Mouse (Mus musculus) neutrophil, adult 5-6 weeks (primary cell): ENCODE measurements around the gene Tmem179. TPM values are rescaled to one million over a fixed set of nuclear protein-coding genes. Genes with fewer than 3 reads are reported as not detected.
A peak's percentile ranks its signal among the peaks of the same experiment; 100 is the strongest.

ENCODE experiments used
- ATAC-seq: fragments of 151-379, 151-347 bp; 2 replicates; pipeline ENCODE4 v1.8.0; 2017; ENCODE audit warnings: mild to moderate bottlenecking, moderate TSS enrichment; ENCODE audit not compliant: insufficient number of reproducible peaks, poor library complexity, low FRiP score, severe bottlenecking; ENCODE audit errors: extremely low read depth
- total RNA-seq: library from RNA; stranded (forward); fragments of 200-1000 nt; gene quantifications from 2 replicates; pipeline ENCODE4 v1.2.3, GENCODE M21; 2017

The Tmem179 gene
- total RNA-seq = not detected in 2 replicates

DNA sequence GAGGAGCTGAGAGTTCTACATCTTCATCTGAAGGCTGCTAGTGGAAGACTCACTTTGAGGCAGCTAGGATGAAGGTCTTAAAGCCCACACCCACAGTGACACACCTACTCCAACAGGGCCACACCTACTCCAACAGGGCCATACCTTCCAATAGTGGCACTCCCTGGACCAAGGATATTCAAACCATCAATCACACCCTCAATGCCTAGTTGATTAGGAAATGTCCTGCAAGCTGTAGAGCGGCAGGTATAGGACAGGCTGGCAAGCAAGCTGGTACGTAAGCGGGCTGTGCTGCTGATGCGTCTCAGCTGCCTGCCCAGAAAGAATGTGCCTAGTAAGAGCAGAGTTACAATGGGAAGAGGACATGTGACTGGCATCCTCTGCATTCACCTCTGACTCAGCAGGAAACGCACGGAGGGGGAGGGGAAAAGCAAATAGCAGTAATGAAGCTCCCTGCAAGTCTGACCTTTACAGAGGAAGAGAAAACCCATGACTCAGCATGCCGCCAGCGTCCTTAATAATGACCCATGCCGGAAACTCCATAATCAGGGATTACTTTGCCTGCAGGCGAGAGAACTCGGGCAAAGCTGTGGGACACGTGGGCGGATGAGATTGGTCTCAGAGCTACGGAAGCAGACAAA lies at the start of gene Tmem179:
Gene Tmem179, minus strand, starts transcription at position 51 of the 641 bp plus-strand sequence.
- no peak for ATAC-seq

DNA sequence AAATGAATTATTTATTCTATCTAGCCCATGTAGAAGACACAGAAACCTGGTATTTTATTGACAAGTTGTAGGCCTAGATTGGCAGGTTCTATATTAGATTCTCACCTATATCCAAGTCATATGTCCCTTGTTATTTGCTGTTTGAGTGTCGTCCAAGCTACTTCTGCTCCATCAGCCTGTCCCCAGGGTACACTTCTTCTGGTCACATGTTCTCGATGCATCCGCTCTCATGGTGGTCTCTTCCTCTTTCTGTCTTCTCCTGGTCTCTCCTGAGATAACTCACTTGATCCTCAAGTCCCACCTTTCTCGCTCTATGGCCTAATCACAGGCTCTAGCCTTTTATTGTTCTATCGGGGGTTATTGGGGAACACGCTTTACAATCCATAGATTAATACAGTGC lies 46.5 kb upstream of the Tmem179 start:
- ATAC-seq = peak; percentile 27; the same call in 1 of the 2 replicates

DNA sequence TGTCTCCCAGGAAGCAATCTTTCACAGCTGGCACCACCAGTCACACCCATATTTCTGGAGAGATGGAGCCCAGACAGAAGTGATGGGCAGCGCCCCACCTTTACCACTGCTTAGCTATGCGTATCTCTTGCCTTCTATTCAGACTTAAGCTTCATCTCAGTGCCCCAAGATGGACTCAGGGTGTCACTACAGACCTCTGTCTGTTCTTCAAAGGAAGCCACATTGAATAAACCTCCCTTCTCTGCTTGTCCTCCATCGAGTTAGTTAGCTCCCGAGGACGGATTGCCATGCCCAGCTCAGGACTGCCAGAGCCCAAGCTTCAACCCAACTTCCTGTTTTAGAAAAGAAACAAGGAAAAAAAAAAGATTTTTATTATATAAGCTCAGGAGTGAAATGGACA lies 45.9 kb upstream of the Tmem179 start:
- no peak for ATAC-seq

DNA sequence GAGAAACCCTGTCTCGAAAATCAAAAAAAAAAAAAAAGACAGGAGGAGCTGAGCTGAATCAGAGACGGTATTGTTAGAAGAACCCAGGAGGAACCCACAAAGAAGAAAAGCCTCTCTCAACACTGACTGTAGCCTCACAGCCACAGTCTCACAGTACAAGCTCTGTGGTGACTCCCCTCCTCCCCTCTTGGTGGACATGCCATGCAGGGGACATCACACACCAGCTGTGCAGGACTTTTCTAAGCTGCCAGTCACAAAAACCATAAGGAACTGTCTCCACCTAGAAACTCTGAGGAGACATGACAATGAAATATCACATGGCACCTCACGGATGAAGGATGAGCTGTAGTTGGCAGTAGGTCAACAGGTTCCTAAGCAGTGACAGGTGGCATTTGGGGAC lies 44.6 kb upstream of the Tmem179 start:
- ATAC-seq = no peak

DNA sequence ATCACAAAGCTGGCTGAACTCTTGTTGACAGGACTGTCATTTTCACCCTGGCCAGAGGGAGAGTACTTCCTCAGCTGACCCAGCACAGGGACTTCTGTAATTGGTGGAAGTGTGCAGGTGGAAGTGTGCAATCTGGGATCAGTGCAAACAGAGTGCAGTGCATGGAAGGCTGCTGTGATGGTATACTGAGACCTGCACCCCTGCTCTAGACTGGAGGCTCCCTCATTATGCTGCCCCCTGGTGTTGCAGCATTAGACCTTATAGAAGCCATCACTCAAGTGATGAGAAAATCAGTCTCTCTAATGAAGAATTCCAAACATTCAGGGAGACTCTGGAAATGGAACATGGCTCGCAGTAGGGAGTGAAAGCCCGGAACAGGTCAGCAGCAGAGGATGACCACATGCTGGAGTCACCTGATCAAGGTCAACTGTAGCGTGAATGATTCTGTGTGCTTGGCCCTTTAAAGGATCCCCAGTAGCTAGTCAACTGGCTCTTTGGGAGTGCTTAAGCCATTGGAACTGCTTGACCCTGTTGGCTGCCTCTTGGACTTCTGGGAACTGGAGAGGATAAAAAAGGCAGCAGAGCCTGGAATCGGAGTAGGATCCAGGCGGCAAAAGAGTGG lies 43.7 kb upstream of the Tmem179 start:
- no peak for ATAC-seq

DNA sequence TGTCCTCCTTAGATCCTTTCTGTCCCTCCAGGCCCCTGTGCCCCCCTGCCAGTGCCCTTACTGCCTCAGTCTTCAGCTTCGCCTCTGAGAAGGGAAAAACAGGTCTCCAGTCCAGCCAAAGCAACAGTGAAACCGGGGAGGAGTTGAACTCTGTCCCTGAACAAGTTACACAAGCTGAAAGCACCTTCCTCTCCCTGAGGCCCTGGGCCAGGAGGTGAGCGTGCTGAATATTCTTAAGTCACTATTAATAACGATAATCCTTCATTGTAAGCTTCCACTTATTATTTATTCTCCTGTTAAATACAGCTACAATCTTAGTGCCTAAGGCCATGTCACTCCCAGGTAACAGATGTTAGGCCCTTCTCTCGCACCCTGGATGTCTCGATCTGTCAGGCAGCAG lies 43.1 kb upstream of the Tmem179 start:
- ATAC-seq = no peak

DNA sequence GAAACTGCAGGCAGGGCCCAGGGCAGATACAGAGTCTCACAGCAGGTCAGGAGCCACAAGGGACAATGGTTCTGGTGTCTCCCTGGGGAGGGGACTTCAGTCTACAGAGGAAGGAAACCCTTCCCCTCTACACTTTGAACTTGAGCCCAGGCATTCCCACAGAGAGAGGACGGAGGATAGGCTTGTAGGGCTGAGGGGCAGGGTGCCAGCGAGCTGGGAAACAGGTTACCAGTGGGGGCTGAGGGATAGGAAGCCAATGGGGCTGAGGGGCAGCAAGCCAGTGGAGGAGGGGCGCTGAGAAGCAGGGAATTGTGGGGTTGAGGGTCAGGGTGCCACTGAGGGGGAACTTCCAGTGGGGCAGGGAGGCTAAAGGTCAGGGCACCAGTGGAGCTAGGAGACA lies 42.7 kb upstream of the Tmem179 start:
- no peak for ATAC-seq

DNA sequence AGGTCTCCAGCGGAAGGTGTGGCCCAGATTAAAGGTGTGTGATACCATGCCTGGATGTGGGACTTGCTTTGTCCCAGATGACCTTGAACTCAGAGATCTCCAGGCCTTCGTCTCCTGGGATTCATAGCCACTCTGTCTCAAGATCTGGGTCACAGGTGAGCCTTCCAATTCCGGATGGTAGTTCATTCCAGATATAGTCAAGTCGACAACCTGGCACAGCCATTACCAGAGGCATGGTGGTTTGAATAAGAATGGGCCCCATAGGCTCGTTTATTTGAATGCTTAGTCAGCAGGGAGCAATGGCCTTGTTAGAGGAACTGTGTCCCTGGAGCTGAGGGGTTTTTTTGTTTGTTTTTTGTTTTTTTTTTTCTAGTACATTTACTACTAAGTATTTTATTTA lies 40.7 kb upstream of the Tmem179 start:
- no peak for ATAC-seq

DNA sequence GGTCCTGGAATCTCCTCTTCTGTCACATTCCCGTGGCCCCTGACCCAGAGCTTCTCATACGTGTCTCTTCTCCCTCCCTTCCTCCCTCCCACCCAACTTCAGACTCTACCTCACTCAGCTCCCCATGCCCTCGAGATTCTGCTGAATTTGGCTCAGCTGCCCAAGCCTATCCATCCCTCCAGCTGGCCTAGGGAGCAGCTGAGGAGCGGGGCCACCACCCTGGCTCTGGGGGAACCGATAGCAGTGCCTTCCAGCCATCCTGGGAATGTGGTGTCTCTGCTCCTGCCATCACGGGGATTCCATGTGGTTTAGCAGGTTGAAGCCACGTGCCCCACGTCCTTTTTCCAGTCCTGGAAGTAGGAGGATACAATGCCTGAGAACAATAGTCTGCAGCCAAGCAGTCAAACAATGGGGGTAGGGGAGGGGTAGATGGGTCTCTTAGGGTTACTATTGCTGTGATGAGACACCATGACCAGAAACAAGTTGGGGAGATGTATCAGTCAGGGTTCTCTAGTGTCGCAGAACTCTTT lies 40.0 kb upstream of the Tmem179 start:
- no peak for ATAC-seq

DNA sequence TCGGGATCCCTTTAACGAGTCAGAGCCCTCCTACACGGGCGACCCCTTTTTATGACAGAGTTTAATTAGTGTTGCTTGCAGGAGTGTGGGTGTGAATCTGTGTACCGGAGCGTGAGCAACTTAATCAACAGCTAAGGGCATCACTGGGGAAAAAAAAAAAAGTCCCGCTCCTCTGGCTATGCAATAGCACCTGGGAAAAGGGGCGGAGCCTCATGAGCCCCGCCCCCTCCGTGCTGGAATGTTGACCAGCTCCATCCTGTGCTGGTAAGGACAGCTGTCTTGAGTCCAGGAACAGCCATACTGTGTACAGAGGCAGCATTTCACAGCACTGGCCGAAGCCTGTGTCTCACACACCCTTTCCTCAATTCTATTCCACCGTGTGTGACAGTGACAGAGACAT lies 38.4 kb upstream of the Tmem179 start:
- no peak for ATAC-seq

DNA sequence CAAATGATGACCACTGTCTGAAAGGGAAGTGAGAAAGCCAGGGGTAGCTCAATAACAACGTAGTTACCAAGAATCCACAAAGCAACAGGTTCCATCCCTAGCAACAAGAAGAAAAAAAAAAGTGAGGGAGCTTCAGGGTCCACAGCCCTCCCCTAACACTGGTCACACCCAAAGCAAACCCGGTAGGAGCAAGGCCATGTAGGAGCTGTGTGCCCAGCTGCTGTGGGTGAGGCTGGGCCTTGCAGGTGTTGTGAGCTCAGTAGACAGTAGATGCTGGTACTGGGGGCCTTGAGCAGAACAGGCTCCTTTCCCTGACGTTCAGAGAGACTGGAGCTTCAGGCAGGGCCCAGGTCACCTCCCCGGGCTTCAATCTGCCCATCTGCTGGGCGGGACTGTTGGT lies 36.0 kb upstream of the Tmem179 start:
- ATAC-seq = no peak

DNA sequence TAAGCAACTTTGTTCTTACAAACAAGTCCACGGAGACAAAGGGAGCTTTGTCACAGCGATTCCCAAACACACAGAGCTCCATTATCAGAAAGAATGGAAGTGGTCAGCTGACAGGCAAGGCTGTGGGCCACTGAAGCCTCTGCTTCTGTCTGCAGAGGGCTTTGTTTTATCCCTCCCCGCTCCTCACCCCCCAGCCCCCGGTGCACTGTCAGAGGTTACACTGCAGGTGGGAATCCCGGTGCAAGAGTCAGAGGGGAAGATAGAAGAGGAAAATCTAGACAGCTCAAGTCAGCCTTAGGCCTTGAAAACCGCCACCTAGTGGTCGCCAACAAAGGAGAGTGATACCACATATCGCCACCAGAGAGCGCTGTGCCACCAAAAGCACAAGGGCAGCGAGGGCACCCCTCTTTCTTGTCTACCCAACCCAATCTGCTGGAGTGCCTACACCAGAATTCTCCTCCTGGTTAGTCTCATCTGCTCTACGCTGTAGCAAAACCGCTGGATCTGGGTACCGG lies 35.4 kb upstream of the Tmem179 start:
- ATAC-seq = peak; percentile 88

DNA sequence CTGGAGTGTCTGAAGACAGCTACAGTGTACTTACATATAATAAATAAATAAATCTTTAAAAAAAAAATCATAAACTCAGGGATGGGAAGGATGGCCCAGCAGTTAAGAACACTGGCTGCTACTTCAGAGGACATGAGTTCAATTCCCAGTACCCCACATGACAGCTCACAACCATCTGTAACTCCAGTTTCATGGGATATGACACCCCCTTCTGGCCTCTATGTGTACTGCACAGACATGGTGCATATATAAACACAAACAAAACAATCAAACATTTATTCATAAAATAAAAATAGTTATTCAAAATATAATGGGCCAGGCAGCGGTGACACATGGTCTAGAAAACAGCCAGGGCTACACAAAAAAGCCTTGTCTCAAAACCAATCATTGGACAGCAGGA lies 32.7 kb upstream of the Tmem179 start:
- ATAC-seq = no peak

DNA sequence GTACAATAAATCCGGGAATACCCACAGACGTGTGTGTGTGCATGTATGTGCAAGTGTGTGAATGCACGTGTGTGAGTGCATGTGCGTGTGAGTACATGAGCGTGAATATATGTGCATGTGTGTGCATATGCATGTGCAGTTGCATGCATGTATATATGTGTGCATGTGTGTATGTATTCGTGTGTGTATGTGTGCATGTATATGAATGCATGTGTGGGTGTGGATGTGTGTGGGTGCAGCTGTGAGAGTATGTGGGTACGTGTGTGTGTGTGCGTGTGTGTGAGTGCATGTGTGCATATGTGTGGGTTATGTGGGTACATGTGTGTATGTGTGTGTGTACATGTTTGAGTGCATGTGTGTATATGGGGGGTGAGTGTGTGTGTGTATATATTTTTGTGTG lies 29.6 kb upstream of the Tmem179 start:
- ATAC-seq = no peak

DNA sequence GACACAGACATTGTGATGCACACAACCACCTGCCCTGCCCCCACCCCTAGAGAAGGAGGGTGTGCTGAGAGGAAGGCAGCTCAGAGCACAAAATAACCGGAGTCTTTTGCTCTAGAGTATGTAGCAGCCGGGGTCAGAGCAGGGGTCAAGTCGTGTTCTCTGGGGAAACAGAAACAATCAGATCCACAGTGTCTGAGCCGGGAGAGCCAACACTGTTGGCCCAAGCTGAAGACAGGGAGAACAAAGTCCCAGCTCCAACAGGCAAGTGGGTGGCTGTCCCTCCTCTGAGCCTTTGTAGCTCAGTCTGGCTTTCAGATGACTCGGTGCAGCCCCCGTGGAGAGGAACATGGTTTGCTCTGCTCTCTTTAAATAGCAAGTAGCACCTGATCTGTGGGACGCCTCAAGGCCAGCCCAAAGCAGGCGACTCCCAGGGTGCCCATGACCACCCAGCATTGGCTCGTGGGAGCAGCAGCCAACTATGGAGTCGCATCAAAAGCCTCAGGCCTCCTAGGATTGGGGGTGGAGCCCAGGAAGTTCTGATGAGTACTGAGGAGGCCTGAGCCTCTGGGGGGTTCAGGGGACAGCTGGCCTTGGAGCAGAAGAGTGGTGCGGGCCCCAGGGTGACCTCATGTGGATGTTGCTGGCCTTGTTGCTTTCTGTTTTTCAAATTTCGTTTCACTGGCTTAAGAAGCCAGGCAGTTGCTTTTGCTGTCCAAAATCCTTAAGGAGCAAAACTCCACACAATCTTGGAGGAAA lies 28.6 kb upstream of the Tmem179 start:
- ATAC-seq = no peak

DNA sequence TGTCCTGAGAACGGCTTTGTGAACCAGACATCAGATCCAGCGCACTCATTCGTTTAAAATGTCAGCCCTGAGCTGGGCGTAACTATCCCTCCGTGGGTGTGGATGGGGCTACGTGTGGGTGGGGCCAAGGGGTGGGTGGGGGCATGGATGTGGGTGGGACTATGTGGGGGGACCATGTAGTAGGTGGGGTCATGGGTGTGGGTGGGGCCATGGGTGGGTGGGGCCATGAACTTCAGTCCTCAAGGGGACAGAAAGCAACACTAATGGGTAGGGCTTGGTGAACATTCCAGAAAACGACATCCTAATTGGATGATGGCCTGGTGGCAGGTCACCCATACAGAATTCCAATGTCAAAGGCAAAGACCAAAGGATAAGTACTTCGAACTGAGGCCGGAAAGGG lies 27.4 kb upstream of the Tmem179 start:
- no peak for ATAC-seq

DNA sequence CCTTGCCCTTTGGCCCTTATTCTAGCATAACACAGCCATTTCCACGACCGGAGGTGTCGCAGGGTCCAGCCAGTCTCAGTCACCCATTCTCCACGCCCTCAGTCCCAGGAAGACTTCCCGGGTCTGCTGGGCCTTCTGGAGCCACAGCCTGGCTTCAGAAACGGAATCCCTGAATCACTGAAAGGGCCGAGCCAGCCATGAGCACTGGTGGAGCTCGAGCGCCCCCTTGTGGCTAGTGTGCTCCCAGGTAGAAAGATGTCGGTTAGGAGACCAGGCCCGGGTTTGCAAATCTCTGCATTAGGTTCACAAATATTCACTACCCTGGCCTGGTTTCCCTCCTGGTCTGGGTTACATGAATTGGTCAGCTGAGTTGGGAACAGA lies 26.4 kb upstream of the Tmem179 start:
- peak; percentile 51; the same call in 1 of the 2 replicates for ATAC-seq

DNA sequence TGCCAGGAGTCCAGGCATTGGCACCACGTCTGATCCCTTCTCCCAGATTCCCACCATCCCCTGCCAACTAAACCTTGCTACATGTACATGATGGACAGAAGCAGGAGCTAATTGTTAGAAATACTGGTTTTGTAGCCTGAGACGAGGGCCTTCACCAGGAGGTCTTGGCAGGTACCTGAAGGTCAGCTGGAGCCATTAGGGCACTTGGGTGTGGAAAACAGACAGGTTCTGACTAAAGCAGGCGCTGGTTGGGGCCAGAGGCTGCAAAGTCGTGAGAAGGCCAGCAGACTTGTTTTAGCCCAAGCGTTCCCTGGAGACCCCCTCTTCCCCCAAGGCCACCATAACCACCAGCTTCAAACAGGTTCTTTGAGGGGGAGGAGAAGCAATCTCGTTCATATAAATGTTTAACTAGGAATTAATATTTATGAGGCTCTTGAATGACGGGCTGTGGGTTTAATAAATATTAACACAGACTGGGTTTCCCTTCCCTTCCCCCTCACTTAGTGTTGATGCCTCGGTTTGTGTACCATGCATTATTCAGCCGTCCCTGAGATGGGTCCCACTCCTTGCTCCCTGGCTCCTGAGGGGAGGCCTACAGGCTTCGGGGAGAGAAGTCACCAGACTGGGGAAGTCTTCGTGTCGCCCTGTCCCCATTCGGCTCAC lies 25.8 kb upstream of the Tmem179 start:
- no peak for ATAC-seq

DNA sequence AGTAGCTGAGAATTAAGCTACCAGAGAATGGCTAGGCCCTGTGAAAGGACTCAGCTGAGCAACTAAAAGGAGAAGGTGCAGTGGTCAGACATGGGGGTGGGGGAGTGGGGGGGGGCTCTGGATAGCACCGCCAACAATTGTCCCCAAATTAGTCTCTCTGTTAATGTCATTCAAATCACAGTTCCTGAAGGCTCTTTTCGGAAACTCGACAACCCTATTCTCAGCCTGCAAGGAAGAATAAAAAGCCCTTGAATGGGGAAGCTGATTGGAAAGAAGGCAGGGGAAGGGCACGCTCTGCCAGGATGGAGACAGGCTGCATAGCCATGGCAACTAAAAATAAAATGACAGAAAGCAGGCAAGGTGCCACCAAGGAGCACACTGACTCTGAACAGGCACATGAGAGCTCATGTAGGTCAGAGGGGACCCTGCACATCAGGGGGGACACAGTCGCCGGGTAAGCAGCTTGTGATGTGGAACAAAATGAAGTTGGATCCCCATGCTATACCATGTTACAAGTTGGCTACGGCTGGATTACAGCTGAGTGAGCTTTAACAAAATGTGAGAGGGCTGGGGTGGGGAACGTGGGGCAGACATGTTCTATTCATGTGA lies 25.0 kb upstream of the Tmem179 start:
- ATAC-seq = no peak
